Mouse (Mus musculus) ovary, postnatal 10 days (tissue): Measurements from ENCODE around the gene Rfk.

Source experiments
- DNase-seq: peaks from one replicate; pipeline ENCODE4 v3.0.0; 2022; ENCODE audit warnings: low spot score

The Rfk gene

DNA sequence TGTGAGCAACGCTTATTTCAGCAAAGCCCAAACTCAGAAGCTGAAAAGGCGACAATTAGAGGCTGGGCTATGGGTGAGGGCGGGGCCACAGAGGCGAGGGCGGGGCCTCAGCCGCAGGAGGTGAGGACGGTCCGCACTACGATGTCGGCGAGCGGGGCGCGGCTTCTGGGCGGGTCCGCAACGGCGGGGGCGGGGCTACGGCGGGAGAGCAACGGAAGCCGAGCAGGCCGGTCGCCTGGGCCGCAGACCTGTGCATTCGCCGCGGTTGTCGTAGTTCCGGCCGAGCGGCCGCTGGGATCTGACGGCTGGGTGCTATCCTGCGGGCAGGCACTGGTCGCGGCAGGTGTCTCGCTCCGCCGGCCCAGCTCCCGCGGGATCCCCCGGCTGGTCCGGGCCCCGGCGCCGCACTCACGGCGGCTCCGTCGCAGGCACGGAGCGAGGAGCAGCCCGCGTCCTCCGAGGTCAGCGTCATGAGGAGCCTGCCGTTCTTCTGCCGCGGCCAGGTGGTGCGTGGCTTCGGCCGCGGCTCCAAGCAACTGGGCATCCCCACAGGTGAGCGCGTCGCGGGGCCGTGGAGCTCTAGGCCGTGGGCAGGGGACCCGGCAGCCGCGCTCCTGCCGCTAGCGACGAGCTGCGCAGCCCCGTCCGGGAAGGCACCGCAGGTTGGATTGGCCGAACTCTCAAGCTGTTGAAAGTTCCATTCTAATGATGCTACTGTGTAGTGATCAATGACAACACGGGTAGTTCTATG is at the start of gene Rfk:
Gene Rfk, plus strand, starts transcription at position 203 of the 751 bp plus-strand sequence.
- DNase-seq, result peak; percentile 78

DNA sequence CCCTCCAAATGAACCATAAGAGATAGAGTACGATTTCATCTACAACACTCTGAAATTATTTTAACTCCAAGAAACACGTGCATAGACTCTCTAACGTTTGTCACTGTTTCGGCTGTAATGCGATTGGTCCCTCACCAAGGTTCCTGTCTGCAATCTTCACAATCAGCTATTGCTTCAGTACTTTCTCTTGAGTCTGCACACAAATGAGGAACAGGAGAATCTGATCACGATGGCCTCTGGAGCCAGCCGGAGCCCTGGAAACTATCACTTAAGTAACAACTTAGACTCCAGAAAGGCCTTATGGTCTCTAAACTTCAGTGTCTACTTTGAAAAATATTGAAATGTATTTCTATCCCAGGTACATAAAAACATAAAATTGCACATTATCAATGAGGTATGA is 49.0 kb upstream of the Rfk start:
- DNase-seq, result no peak

DNA sequence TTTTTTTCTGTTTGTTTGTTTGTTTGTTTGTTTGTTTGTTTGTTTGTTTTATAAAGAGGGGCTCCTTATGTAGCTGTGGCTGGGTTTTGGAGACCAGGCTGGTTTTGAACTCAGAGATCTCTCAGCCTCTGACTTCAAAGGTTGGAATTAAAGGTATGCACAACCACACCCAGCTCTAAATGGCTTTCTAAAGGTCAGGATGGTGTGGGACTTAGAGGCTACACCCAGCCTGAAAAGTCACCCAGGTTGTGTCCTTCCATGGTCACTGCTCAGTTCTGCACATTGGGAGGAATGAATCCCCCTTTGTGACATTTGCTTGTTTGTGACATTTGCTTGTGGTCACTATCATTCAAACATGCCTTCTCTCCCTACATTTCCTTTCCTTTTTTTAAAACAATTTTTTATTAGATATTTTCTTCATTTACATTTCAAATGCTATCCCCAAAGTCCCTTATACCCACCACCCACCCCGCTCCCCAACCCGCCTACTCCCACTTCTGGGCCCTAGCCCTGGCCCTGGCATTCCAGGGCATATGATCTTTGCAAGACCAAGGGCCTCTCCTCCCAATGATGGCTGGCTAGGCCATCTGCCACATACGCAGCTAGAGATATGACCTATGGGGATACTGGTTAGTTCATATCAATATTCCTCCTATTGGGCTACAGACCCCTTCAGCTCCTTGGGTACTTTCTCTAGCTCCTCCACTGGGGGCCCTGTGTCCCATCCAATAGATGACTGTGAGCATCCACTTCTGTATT is 46.9 kb upstream of the Rfk start:
- DNase-seq, result no peak

DNA sequence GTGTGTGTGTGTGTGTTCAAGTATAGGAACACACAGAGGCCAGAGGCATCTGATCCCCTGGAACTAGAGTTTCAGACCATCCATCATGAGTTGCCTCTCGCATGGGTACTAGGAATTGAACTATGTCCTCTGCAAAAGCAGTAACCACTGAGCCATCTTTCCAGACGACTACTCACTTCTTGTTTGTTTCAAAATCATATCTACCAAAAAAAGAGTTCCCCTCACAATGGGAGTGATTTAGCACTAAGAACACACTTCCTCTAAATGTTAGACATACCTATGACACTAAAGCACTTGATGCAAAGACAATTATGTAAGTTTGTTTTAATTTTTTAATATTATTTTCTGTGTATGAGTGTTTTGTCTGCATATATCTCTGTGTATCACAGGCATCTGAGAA is 46.0 kb upstream of the Rfk start:
- no peak for DNase-seq

DNA sequence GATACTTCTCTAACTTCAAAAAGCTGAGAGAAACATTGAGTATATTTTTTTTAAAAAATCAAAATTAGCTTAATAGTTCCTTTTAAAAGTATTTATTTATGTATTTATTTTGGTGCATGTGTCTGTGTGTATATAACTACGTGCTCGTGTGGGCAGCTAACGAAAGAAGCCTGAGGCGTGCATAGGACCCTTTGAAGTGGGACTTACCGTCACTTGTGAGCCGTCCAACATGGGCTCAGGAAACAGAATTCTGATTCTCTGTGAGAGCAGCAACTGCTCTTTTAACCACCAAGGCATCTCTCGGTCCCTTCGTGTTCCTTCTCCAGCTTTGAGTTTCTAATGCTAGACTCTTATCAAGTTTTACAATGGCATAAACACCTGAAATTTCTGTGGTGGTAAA is 40.1 kb upstream of the Rfk start:
- DNase-seq, result no peak

DNA sequence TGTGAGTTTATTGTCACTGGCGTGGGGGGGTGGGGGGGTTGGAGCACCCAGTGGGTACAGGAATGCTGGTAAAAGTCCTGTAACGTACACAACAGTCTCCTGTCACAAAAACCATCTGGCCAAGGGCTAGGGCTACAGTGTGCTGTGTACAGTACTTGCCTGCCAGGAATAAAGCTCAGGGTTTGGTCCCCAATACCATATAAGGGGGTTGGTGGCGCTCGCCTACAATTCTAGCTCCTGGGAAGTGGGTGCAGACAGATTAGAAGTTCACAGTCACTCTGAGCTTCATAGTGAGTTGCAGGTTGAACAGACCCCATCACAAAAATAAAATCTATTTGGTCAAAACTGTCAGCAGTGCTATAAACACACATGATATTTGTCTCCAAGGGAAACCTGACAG is 39.5 kb upstream of the Rfk start:
- no peak for DNase-seq

DNA sequence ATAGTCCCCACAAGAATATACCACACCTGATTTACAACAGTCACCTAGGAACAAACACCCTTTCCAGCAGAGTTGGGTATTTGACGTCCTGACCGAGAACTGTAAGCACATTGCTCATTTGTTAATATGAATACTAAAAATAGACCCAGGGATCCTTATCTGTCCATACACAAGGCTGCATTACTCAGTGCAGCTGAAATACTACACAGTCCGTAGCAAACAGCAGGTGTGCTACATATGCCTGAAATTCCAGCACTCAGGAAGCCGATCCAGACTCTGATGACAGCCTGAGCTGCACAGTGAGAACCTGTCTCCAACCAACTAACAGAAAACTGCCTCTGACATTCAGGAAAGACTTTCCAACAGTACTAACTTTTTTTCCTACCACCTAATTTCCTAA is 39.0 kb upstream of the Rfk start:
- DNase-seq, result no peak

DNA sequence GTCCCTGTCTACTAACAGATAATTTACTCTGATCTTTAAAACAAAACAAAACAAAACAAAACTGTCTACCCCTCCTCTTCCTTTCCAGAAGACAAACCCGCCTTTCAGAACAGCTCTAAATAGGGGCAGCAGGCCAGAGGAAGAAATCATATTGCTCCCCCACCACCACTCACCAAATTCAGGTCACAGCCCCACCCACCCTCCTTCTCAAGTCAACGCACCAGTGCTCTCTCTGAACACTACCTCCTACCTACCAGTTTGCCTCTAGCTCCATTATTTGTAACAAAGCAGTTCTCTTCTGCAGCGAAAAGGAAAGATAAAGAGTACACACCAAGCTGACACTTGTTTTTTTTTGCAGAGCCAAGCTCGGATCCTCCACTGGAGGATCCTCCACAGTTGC is 38.5 kb upstream of the Rfk start:
- DNase-seq, result no peak

DNA sequence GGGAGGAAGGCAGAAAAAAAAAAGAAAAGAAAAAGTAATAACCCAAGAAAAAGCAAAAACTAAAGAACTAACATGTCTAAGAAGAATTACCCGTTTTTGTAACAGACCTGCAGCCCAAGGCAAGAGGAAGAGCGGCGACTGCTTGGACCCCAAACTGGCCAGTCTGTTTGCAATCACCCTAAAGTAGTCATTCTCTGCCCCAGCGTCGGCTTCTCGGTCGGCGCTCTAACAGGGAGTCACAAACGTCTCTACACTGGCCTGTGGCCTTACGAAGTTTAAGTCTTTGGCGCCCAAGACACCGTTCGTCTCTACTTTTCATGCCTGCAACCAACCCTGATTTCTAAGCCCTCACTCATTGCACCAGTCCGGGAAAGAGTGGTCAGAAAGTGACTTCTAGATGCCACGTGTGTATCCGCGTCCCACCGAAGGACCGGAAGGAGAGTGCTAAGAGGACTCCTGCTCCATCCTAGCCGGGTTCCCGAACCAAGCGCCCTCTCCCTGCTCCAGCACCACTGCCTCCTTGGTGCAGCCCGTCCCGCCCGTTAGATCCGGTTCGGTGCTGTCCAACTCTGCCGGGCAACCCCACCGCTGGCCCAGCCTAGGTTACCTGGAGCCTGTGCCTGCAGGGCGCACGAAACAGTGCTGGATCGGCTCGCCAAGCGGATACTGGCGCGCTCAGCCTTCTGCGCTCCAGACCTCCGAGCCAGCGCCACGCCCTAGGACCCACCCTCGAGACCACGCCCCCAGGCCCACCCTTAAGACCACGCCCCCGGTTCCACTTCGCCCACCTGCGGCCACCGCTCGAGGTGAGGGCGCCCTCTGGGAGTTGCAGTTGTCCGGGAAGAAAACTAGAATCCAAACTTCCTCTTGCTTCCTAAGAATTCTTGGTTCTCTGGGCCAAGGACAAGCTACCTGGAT is 37.6 kb upstream of the Rfk start:
- peak; percentile 38 for DNase-seq

DNA sequence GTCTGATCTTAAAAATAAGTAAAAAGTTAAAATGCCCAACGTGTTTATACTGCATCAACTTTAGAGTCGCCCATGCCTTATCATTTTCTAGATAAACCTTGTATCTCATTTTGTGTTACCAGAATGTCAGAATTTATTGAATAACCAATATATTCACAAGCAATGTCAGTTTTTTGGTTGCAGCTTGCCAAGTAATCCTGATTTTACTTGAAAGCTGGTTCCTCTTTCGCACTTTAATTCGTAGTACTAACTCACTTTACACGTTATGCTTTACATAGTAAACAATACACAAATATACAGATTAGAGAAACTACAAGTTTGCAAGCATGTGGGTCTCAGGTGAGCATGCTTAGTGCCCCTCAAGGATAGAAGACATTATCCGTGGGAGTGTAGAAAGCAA is 36.9 kb upstream of the Rfk start:
- DNase-seq, result no peak

DNA sequence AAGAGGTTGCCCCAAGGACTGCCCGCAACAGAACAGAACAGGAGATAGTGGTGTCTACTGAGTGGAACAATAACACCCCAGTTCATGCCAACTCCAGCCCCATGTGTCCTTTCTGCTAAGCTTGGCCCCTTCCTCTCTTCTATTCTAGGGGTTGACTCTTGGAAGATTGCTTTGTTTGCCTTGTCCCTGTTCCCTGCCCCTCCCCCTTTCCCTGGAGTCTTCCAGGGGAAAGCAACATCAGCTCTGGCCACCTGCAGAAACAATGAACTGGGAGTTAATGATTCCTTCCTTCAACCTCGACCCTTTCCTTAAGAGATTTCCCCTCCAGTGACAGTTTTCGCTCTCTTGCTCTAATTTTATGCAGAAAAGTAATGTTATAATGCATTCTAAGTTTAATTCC is 36.5 kb upstream of the Rfk start:
- no peak for DNase-seq

DNA sequence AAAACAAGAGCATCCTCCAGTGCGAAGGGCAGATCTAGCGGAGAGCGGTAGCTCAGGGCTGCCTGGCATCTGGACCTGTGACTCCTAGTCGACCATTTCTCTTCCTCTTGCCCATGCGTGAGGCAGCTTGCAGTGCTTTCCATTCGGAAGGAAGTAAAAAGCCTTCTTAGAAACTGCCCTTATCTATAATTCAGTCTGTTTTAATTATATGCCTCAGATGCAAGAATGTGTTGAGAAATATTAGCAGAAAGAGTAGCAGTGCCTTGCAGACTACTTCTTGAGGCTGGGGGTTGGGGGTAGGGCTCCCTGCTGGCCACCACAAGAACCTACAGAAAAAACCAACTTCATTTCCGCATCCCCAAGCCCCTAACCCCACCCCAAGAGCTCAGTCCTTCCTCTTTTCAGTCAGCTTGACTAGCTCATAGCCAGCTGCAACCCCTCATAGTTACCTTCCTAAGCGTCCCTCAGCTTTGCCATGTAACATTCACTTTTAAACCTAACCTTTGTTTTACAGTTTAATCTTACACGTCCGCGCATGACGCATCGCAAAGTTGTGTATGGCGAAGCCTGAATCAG is 34.4 kb upstream of the Rfk start:
- no peak for DNase-seq

DNA sequence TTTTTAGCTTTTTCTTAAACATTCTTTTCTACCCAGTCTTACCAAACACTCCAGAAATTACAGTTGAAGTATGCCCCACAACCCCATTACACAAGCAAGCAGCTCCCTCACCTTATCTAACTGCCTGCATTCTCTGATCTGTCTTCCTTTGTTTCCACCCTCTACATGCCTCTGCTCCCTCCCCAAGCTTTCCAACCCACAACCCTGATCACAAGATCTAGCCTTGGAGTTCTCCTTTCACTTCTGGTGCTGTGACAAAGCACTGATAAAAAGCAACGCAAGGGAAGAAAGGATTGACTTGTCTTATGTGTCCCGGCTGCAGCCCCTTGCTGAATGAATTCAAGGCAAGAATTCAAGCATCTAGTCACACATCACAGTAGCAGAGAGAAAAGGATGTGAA is 32.7 kb upstream of the Rfk start:
- DNase-seq, result no peak

DNA sequence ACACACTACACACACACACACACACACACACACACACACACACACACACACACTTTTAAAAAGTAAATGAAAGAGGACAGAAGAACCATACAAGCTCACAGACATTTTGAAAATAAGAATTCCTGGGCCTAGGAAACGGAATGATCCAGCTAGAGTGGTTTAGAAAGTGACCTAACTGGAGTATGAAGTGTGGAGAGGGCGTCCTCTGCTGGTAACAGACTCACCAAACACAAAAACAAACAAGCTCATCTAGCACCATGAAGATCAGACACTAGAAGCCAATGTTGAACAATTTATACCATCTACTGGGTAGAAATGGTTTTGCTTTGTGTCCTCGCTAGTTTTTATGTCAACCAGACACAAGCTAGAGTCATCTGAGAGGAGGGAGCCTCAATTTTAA is 29.1 kb upstream of the Rfk start:
- DNase-seq, result no peak

DNA sequence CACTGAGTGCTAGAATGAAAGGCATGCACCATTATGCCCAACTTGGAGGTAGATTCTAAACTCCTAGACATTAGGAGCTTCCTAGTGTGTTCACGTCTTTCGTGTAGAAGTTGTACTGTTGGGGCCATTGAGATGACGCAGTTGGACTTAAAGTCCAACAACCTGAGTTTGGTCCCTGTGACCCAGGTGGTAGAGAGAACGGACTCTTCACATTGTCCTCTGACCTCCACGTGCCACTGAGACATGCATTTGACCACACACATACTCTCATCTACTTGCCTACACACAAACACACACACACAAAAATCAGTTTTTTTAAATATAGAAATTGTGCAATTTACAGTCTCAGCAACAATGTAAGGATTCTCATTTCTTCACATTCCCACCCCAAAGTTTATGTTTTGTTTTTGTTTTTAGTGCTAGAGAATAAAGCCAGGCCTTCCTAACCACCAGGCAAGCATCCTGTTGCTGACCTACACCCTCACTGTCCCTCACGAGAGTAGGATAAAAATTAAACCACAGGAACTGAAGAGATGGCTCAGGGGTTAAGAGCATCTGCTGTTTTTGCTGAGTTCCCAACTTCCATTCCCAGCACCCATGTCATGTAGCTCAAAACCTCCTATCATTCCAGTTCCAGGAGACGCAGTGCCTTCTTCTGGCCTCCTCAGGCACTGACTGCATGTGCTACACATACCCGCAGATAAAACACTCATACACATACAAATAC is 27.3 kb upstream of the Rfk start:
- DNase-seq, result no peak

DNA sequence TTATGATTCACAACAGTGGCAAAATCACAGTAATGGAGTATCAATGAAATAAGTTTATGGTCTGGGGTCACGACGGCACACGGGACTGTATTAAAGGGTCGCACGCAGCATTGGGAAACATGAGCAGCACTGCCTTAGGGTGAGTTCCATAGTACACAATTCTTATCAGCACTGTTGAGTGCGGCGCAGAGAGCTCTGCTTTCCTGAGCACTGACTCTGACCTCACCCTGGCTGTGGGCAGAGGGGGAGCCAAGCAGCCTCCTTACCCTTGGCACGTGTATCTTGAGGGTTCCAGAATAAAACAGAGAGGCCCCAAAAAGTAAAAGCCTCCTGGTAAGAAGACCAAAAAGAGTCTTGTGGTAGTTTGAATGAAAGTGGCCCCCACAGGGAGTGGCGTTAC is 25.3 kb upstream of the Rfk start:
- DNase-seq, result no peak

DNA sequence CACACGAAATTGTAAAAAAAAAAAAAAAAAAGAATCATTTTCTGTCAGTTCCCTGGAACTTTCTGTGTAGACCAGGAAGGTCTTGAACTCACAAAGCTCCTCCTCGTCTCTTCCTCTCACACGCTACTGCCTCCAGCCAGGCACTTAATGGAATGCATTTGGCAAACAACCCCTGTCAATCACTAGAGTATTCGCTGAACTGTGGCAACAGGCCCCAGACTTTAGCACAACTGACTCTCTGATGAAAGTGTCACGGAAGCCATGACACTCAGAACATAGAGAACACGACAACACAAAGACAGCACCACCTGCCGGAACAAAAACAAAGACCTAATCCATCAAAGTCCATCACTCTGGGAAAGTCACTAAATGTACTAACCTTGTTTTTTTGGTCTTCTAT is 24.3 kb upstream of the Rfk start:
- DNase-seq, result no peak

DNA sequence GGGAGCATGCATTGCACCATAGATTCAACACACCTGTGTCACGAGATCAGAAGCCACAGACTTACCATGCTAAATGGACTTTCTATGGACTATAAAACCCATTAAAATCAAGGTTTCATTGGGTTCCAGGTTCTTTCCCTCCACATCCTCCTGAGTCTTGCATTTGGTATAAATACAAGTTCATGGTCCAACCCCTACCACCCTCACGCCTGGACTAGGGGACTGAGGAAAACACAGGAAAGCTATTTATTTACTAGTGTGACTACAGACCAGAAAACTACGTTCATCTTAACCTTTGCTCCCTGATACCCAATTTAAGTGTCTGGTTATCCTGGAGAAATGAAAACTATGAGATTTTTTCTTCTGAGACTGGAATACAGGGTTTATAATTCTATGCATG is 21.1 kb upstream of the Rfk start, which contains the start of gene Gcnt1:
Gene Gcnt1, minus strand, starts transcription at position 144 of the 400 bp plus-strand sequence.
- DNase-seq, result no peak

DNA sequence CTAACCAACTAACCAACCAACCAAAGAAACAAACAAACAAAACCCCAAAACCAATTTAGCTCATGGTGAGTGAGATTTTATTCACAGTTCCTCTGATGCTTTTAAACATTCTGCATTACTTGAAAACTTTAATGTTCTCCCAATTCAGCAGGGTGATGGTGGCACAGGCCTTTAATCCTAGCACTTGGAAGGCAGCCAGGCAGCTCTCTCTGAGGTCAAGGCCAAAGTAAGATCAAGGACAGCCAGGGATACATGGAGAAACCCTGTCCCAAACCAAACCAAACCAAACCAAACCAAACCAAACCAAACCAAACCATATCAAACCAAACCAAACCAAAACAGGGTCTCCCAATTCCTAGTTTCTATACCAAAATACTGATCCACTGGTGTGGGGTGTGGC is 15.0 kb upstream of the Rfk start:
- no peak for DNase-seq

DNA sequence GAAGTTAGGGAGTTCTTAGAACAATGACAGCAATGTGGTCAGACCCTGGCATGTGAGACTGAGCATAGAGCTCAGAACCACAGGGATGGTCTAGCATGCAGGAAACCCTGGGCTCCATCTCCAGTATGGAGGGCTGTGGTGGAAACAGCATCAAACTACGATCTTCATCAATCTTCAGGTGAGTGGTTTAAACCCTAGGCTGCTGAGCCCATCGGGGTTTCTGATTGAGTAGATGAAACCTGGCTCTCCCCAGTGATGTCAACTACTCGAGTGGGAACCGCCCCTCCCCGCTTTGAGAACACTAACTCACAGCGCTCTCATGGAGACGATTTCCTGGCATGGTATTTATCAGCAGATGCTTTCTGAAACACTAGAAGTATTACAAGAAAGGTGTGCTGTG is 13.3 kb upstream of the Rfk start:
- no peak for DNase-seq

DNA sequence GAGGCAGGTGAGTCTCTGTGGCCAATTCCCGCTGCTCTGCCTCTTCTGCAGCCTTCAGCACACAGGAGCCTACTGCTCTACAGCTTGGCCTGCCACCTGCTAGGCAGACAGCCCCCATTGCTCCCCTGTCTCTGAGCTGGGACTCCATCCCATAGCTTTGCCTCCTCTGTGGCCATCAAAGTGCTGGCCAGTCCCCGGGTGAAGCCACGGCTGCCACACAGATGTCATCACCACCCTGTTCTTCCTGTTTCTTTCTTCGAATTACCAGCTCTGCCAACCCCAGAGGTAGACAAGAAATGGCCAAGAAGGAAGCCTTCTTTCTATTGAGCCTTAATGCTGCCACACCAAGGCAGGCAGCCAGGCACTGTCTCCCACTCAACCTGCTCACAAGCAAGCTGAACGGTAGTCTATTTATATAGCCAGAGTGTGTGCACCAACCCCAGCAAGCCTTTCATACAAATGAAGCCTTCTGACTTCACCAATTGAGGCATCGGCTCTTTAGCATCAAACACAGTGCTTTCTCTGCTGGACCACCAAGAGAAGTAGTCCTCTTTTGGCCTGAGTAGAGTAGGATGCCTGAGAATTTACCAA is 10.9 kb upstream of the Rfk start:
- no peak for DNase-seq
